Mouse (Mus musculus) kidney, embryonic 16.5 days (tissue): ENCODE measurements around the gene Zfp598. TPM values are rescaled to one million over a fixed set of nuclear protein-coding genes. Genes with fewer than 3 reads are reported as not detected.
A peak's percentile ranks its signal among the peaks of the same experiment; 100 is the strongest.
"Not testable (repeated sequence)": the region's sequence is repeated elsewhere in the genome, so short reads cannot be mapped to it uniquely, and the experiment has no call there.

ENCODE experiments used
- ATAC-seq: fragments of 200-750 bp; cut with Nextera tagmentation; 2 replicates; pipeline ENCODE4 v1.8.0; 2017; ENCODE audit warnings: moderate TSS enrichment; ENCODE audit not compliant: low FRiP score, low TSS enrichment
- H3K27ac ChIP-seq: fragments of 300-500 bp; sonication (generic); 2 replicates; pipeline ENCODE4 v1.5.1; 2014; ENCODE audit warnings: low read length
- H3K27me3 ChIP-seq: fragments of 300-500 bp; sonication (generic); 2 replicates; pipeline ENCODE4 v1.6.1; 2014; ENCODE audit warnings: low read length, control low read depth, mixed read lengths; ENCODE audit not compliant: insufficient read depth
- H3K36me3 ChIP-seq: fragments of 300-500 bp; sonication (generic); 2 replicates; pipeline ENCODE4 v1.6.1; 2014; ENCODE audit warnings: low read length, control low read depth, mixed read lengths; ENCODE audit not compliant: insufficient read depth
- H3K4me1 ChIP-seq: fragments of 300-500 bp; sonication (generic); 2 replicates; pipeline ENCODE4 v1.6.1; 2014; ENCODE audit warnings: low read length, control low read depth, mixed read lengths; ENCODE audit not compliant: insufficient read depth
- H3K4me2 ChIP-seq: fragments of 300-500 bp; sonication (generic); replicated peaks from 2 replicates; pipeline ENCODE4 v1.6.1; 2014; ENCODE audit warnings: low read depth, low read length
- H3K4me3 ChIP-seq: fragments of 300-500 bp; sonication (generic); 2 replicates; pipeline ENCODE4 v1.5.1; 2014; ENCODE audit warnings: mild to moderate bottlenecking, low read length
- H3K9ac ChIP-seq: fragments of 300-500 bp; sonication (generic); replicated peaks from 2 replicates; pipeline ENCODE4 v1.6.1; 2014; ENCODE audit warnings: low read length
- H3K9me3 ChIP-seq: fragments of 300-500 bp; sonication (generic); 2 replicates; pipeline ENCODE4 v1.6.1; 2016; ENCODE audit warnings: low read length, control low read depth
- WGBS: fragments of 180-500 bp; shearing (Covaris S2); extraction: QIAGEN DNeasy Blood & Tissue Kit; methylation state at CpG from one replicate; pipeline ENCODE4 v1.1.7; 2014; 5-methylcytosine and 5-hydroxymethylcytosine counted together
- polyA plus RNA-seq: library from polyadenylated mRNA; unstranded; fragments of >200 nt; fragmentation: Nextera tagmentation; extraction: Ambion mirVana; gene quantifications from 2 replicates; pipeline ENCODE4 v1.2.1, GENCODE M21; 2015

Gene Zfp598
- polyA plus RNA-seq, 1 experiment from 2014 or later, result 22.7 TPM

- no peak overlapping the region for H3K9ac ChIP-seq
- ATAC-seq, result no peak
- H3K4me1 ChIP-seq, result peaks cover 9% of the 10 kb centered on the region
- H3K36me3 ChIP-seq, result peaks cover 16% of the 10 kb centered on the region
- no peaks in the 10 kb centered on the region for H3K27me3 ChIP-seq
- no peak overlapping the region; the same call in 1 of the 2 replicates for H3K4me3 ChIP-seq
- no peak overlapping the region for H3K4me2 ChIP-seq
- no peak overlapping the region for H3K27ac ChIP-seq
- 35% methylated on average over 2 of the region's 2 CpGs for WGBS
- no peaks in the 10 kb centered on the region for H3K9me3 ChIP-seq
Measured at GRCm38 (mm10) chr17:24708646-24709045, 39.2 kb downstream of the Zfp598 start.

GRCm38 (mm10) chr17:24715556-24715955 lies 46.1 kb downstream of the Zfp598 start:
- Histone ChIP-seq H3K4me3 (no peak overlapping the region), H3K9me3 (no peaks in the 10 kb centered on the region), H3K4me1 (peaks cover 17% of the 10 kb centered on the region), H3K27ac (peak overlapping the region; percentile 76), H3K27me3 (no peaks in the 10 kb centered on the region), H3K4me2 (no peak overlapping the region), H3K36me3 (peaks cover 3% of the 10 kb centered on the region; the same call in 1 of the 2 replicates), H3K9ac (0 out of 2 replicates have a peak overlapping the region, but pooled peaks have one; percentile 41)
- WGBS, result 40% methylated on average over 6 of the region's 6 CpGs
- ATAC-seq, result no peak

- Histone ChIP-seq H3K9ac (0 out of 2 replicates have a peak overlapping the region, but pooled peaks have one; percentile 41), H3K4me3 (no peak overlapping the region), H3K4me2 (no peak overlapping the region), H3K9me3 (no peaks in the 10 kb centered on the region), H3K4me1 (peaks cover 19% of the 10 kb centered on the region), H3K36me3 (peaks cover 5% of the 10 kb centered on the region; the same call in 1 of the 2 replicates), H3K27me3 (no peaks in the 10 kb centered on the region), H3K27ac (peak overlapping the region; percentile 76)
- no peak for ATAC-seq
- WGBS, result 89% methylated on average over 15 of the region's 15 CpGs
Measured at GRCm38 (mm10) chr17:24716166-24716682, 46.7 kb downstream of the Zfp598 start.

- WGBS, result 91% methylated on average over 4 of the region's 4 CpGs
- no peak within 1 kb of the TSS for H3K27ac ChIP-seq
- H3K9ac ChIP-seq, result peak within 1 kb of the TSS; percentile 92
Measured at GRCm38 (mm10) chr17:24717943-24718342, 48.5 kb downstream of the Zfp598 start, which contains the start of the genes Rnf151 and Rps2. Gene Rnf151 (minus strand): TSS chr17:24718063. Gene Rps2 (plus strand): TSS chr17:24718116.

GRCm38 (mm10) chr17:24718938-24719337 lies 49.5 kb downstream of the Zfp598 start:
- not testable (repeated sequence) for H3K27ac ChIP-seq, H3K27me3 ChIP-seq, H3K9me3 ChIP-seq, ATAC-seq
- 67% methylated on average over 5 of the region's 5 CpGs for WGBS
- Histone ChIP-seq H3K4me3 (peak overlapping the region; percentile 96), H3K4me1 (peaks cover 42% of the 10 kb centered on the region), H3K36me3 (peaks cover 20% of the 10 kb centered on the region), H3K4me2 (peak overlapping the region; percentile 59), H3K9ac (peak overlapping the region; percentile 92)

More at GRCm38 (mm10) chr17:24717943-24718342, 48.5 kb downstream of the Zfp598 start, which contains the start of the genes Rnf151 and Rps2:
- H3K4me1 ChIP-seq, result peaks cover 36% of the 10 kb centered on the region
- no peak for ATAC-seq
- peak within 1 kb of the TSS; percentile 59 for H3K4me2 ChIP-seq
- H3K9me3 ChIP-seq, result no peaks in the 10 kb centered on the region
- H3K36me3 ChIP-seq, result peaks cover 20% of the 10 kb centered on the region
- H3K4me3 ChIP-seq, result peak within 1 kb of the TSS; percentile 96
- H3K27me3 ChIP-seq, result no peaks in the 10 kb centered on the region

GRCm38 (mm10) chr17:24719494-24720222 lies 50.2 kb downstream of the Zfp598 start:
- peak; percentile 98 for ATAC-seq
- H3K27ac ChIP-seq, result peak overlapping the region; percentile 93
- peak overlapping the region; percentile 82 for H3K4me2 ChIP-seq
- H3K36me3 ChIP-seq, result peaks cover 20% of the 10 kb centered on the region
- H3K9me3 ChIP-seq, result no peaks in the 10 kb centered on the region
- under 1% methylated on average over 61 of the region's 61 CpGs for WGBS
- no peaks in the 10 kb centered on the region for H3K27me3 ChIP-seq
- peaks cover 42% of the 10 kb centered on the region for H3K4me1 ChIP-seq
- peak overlapping the region; percentile 96 for H3K4me3 ChIP-seq
- H3K9ac ChIP-seq, result peak overlapping the region; percentile 92

GRCm38 (mm10) chr17:24720616-24721015 lies 51.1 kb downstream of the Zfp598 start:
- Histone ChIP-seq H3K36me3 (peaks cover 20% of the 10 kb centered on the region), H3K4me1 (peaks cover 36% of the 10 kb centered on the region), H3K9ac (peak overlapping the region; percentile 66), H3K4me2 (peak overlapping the region; percentile 82), H3K4me3 (peak overlapping the region; percentile 96)
- WGBS, result under 1% methylated on average over 11 of the region's 11 CpGs
- H3K9me3 ChIP-seq, H3K27me3 ChIP-seq, ATAC-seq, H3K27ac ChIP-seq: not testable (repeated sequence)

GRCm38 (mm10) chr17:24721383-24721955 lies 52.0 kb downstream of the Zfp598 start:
- ATAC-seq, H3K27me3 ChIP-seq, H3K9me3 ChIP-seq, H3K27ac ChIP-seq: not testable (repeated sequence)
- Histone ChIP-seq H3K4me2 (peak overlapping the region; percentile 82), H3K9ac (peak overlapping the region; percentile 70), H3K4me3 (peak overlapping the region; percentile 96), H3K36me3 (peaks cover 20% of the 10 kb centered on the region), H3K4me1 (peaks cover 32% of the 10 kb centered on the region)
- 53% methylated on average over 7 of the region's 7 CpGs for WGBS

GRCm38 (mm10) chr17:24722220-24722924 lies 52.9 kb downstream of the Zfp598 start:
- peak overlapping the region; percentile 96 for H3K4me3 ChIP-seq
- ATAC-seq, result no peak
- H3K27ac ChIP-seq, result peak overlapping the region; percentile 33; the same call in 1 of the 2 replicates
- peaks cover 32% of the 10 kb centered on the region for H3K4me1 ChIP-seq
- 36% methylated on average over 13 of the region's 13 CpGs for WGBS
- H3K4me2 ChIP-seq, result peak overlapping the region; percentile 82
- H3K27me3 ChIP-seq, result no peaks in the 10 kb centered on the region
- H3K36me3 ChIP-seq, result peaks cover 20% of the 10 kb centered on the region
- no peaks in the 10 kb centered on the region for H3K9me3 ChIP-seq
- peak overlapping the region; percentile 70; the same call in 1 of the 2 replicates for H3K9ac ChIP-seq
